Mouse (Mus musculus): ENCODE measurements around the gene Cybrd1. TPM values are rescaled to one million over a fixed set of nuclear protein-coding genes. Genes with fewer than 3 reads are reported as not detected.

Gene Cybrd1
- total and polyA plus RNA-seq, 3 experiments = 0.08 to 0.21 TPM; not detected in 1

GRCm38 (mm10) chr2:71176329-71177249 lies 58.9 kb downstream of the Cybrd1 start (continued):
- TF ChIP-seq MEF2A (IDR thresholded peaks at IDR 0.05; ENCODE audit: extremely low read depth, insufficient replicate concordance, low read depth, low read length, poor library complexity, severe bottlenecking) = no peak
- TF ChIP-seq GABPA (IDR thresholded peaks at IDR 0.05; ENCODE audit: low read depth, low read length) = no peak
- peak; percentile 35; the same call in 1 of the 2 replicates for TF ChIP-seq GATA1 (IDR thresholded peaks at IDR 0.05; ENCODE audit: low read depth, low read length)
- no peak for TF ChIP-seq RAD21 (IDR thresholded peaks at IDR 0.05; ENCODE audit: low read depth, low read length)
- no peak for TF ChIP-seq NELFE (IDR thresholded peaks at IDR 0.05; ENCODE audit: low read depth, low read length)
- no peak for TF ChIP-seq JUND (IDR thresholded peaks at IDR 0.05; ENCODE audit: low read depth, low read length)
- no peak for TF ChIP-seq MAZ (IDR thresholded peaks at IDR 0.05; ENCODE audit: low read depth, low read length)
- TF ChIP-seq TCF12 (IDR thresholded peaks at IDR 0.05; ENCODE audit: low read depth, low read length) = peak; percentile 34; the same call in 1 of the 2 replicates
- no peak for TF ChIP-seq NRF1 (IDR thresholded peaks at IDR 0.05; ENCODE audit: insufficient read depth, low read depth, low read length, poor library complexity, severe bottlenecking)
- TF ChIP-seq MAFK (IDR thresholded peaks at IDR 0.05; ENCODE audit: borderline replicate concordance, low read depth, low read length) = no peak; the same call in 1 of the 2 replicates
- TF ChIP-seq CHD2 (IDR thresholded peaks at IDR 0.05; ENCODE audit: low read length) = no peak
- TF ChIP-seq RCOR1 (IDR thresholded peaks at IDR 0.05; ENCODE audit: low read depth, low read length) = peak; percentile 34; the same call in 1 of the 2 replicates
- TF ChIP-seq MAX (IDR thresholded peaks at IDR 0.05; ENCODE audit: low read length) = 0 out of 2 replicates have a peak, but pooled peaks have one; percentile 18
- TF ChIP-seq MYB (IDR thresholded peaks at IDR 0.05; ENCODE audit: low read depth, low read length) = no peak
- TF ChIP-seq HCFC1 (IDR thresholded peaks at IDR 0.05; ENCODE audit: low read depth, low read length) = no peak
- TF ChIP-seq ETS1 (IDR thresholded peaks at IDR 0.05; ENCODE audit: low read depth, low read length) = peak; percentile 55
- no peak for TF ChIP-seq TBP (IDR thresholded peaks at IDR 0.05; ENCODE audit: low read depth, low read length)
- no peak for TF ChIP-seq TAL1 (IDR thresholded peaks at IDR 0.05; ENCODE audit: low read length)
- no peak for TF ChIP-seq USF2 (IDR thresholded peaks at IDR 0.05; ENCODE audit: borderline replicate concordance in 1 of 2, insufficient read depth in 1 of 2, low read depth in 1 of 2, low read length in 2 of 2)
- no peak for TF ChIP-seq ZKSCAN1 (IDR thresholded peaks at IDR 0.05; ENCODE audit: low read depth, low read length)
- TF ChIP-seq ZC3H11A (IDR thresholded peaks at IDR 0.05; ENCODE audit: low read depth, low read length) = no peak
- no peak for TF ChIP-seq ZMIZ1 (IDR thresholded peaks at IDR 0.05; ENCODE audit: low read depth, low read length)

- H3K9ac ChIP-seq (ENCODE audit: control insufficient read depth, low read depth, low read length, poor library complexity, severe bottlenecking) = peak overlapping the region; percentile 13
- TF ChIP-seq ZNF384 (IDR thresholded peaks at IDR 0.05; ENCODE audit: low read depth, low read length) = no peak
- TF ChIP-seq USF1 (IDR thresholded peaks at IDR 0.05; ENCODE audit: low read depth, low read length) = no peak
- TF ChIP-seq UBTF (IDR thresholded peaks at IDR 0.05; ENCODE audit: borderline replicate concordance, insufficient read depth, low read depth, low read length) = no peak
- TF ChIP-seq GABPA (IDR thresholded peaks at IDR 0.05; ENCODE audit: low read depth, low read length) = no peak
- no peak for TF ChIP-seq RCOR1 (IDR thresholded peaks at IDR 0.05; ENCODE audit: low read depth, low read length)
- TF ChIP-seq MYB (IDR thresholded peaks at IDR 0.05; ENCODE audit: low read depth, low read length) = no peak
- TF ChIP-seq CTCF (IDR thresholded peaks at IDR 0.05 in 2 of 3, conservative IDR thresholded peaks at IDR 0.05 in 1 of 3; ENCODE audit: control insufficient read depth in 1 of 3, insufficient read depth in 1 of 3, low read depth in 2 of 3, low read length in 3 of 3, poor library complexity in 1 of 3, severe bottlenecking in 1 of 3) = no peak
- H3K4me1 ChIP-seq (ENCODE audit: control insufficient read depth in 1 of 2, insufficient read depth in 2 of 2, low read length in 2 of 2) = peaks cover 3 to 19% of the 10 kb centered on the region in 2 experiments
- no peaks in the 10 kb centered on the region; a peak in 1 of 4 replicates for H3K36me3 ChIP-seq (ENCODE audit: control insufficient read depth in 1 of 2, insufficient read depth in 2 of 2, low read length in 2 of 2)
- H3K79me2 ChIP-seq (ENCODE audit: control insufficient read depth, insufficient read depth, low read length, poor library complexity) = no peaks in the 10 kb centered on the region
- H3K27me3 ChIP-seq (ENCODE audit: control insufficient read depth in 1 of 2, insufficient read depth in 2 of 2, low read length in 2 of 2) = no peaks in the 10 kb centered on the region; a peak in 1 of 4 replicates
- H3K27ac ChIP-seq (ENCODE audit: control insufficient read depth, low read depth, low read length) = no peak overlapping the region
- H3K9me3 ChIP-seq (replicated peaks; ENCODE audit: insufficient read depth, low read length) = no peaks in the 10 kb centered on the region
- peak overlapping the region; percentile 17 to 41 for H3K4me3 ChIP-seq (ENCODE audit: control insufficient read depth in 1 of 2, insufficient read depth in 1 of 2, low read depth in 2 of 2, low read length in 2 of 2)
- peak; percentile 60 for DNase-seq (ENCODE audit: low read depth, low spot score)
Measured at GRCm38 (mm10) chr2:71177250-71177615, 59.5 kb downstream of the Cybrd1 start.
